Mouse (Mus musculus) heart, embryonic 11.5 days (tissue): ENCODE measurements around the gene Slc4a1. TPM values are rescaled to one million over a fixed set of nuclear protein-coding genes. Genes with fewer than 3 reads are reported as not detected.

Experiments used
- ATAC-seq: fragments of 200-750 bp; cut with Nextera tagmentation; replicated peaks from 2 replicates; pipeline ENCODE4 v1.8.0; 2017; ENCODE audit warnings: moderate library complexity; ENCODE audit not compliant: insufficient number of reproducible peaks, low FRiP score, low TSS enrichment
- H3K27ac ChIP-seq: fragments of 300-500 bp; sonication (generic); 2 replicates; pipeline ENCODE4 v1.5.1; 2014; ENCODE audit warnings: mild to moderate bottlenecking, low read depth, low read length
- H3K27me3 ChIP-seq: fragments of 300-500 bp; sonication (generic); 2 replicates; pipeline ENCODE4 v1.6.1; 2014; ENCODE audit warnings: mild to moderate bottlenecking, low read length, mixed read lengths; ENCODE audit not compliant: control insufficient read depth, insufficient read depth
- H3K36me3 ChIP-seq: fragments of 300-500 bp; sonication (generic); 2 replicates; pipeline ENCODE4 v1.6.1; 2014; ENCODE audit warnings: mild to moderate bottlenecking, low read length, moderate library complexity, mixed read lengths; ENCODE audit not compliant: control insufficient read depth, insufficient read depth
- H3K4me1 ChIP-seq: fragments of 300-500 bp; sonication (generic); 2 replicates; pipeline ENCODE4 v1.6.1; 2014; ENCODE audit warnings: low read length; ENCODE audit not compliant: control insufficient read depth, insufficient read depth
- H3K4me2 ChIP-seq: fragments of 300-500 bp; sonication (generic); 2 replicates; pipeline ENCODE4 v1.6.1; 2014; ENCODE audit warnings: mild to moderate bottlenecking, moderate library complexity
- H3K4me3 ChIP-seq: fragments of 300-500 bp; sonication (generic); 2 replicates; pipeline ENCODE4 v1.5.1; 2014; ENCODE audit warnings: low read depth, low read length
- H3K9ac ChIP-seq: fragments of 300-500 bp; sonication (generic); 2 replicates; pipeline ENCODE4 v1.6.1; 2014; ENCODE audit warnings: mild to moderate bottlenecking, low read depth, low read length, moderate library complexity
- H3K9me3 ChIP-seq: fragments of 300-500 bp; sonication (generic); replicated peaks from 2 replicates; pipeline ENCODE4 v1.6.1; 2016; ENCODE audit warnings: low read length; ENCODE audit not compliant: control insufficient read depth
- WGBS: fragments of 180-500 bp; shearing (Covaris S2); extraction: QIAGEN DNeasy Blood & Tissue Kit; methylation state at CpG from one replicate; pipeline ENCODE4 v1.1.7; 2014; ENCODE audit not compliant: insufficient replicate concordance; 5-methylcytosine and 5-hydroxymethylcytosine counted together
- polyA plus RNA-seq: library from polyadenylated mRNA; unstranded; fragments of >200 nt; fragmentation: Nextera tagmentation; extraction: Ambion mirVana; gene quantifications from 2 replicates; pipeline ENCODE4 v1.2.1, GENCODE M21; 2014

Slc4a1 gene
- polyA plus RNA-seq, 1 experiment from 2014 or later = 102 TPM

DNA sequence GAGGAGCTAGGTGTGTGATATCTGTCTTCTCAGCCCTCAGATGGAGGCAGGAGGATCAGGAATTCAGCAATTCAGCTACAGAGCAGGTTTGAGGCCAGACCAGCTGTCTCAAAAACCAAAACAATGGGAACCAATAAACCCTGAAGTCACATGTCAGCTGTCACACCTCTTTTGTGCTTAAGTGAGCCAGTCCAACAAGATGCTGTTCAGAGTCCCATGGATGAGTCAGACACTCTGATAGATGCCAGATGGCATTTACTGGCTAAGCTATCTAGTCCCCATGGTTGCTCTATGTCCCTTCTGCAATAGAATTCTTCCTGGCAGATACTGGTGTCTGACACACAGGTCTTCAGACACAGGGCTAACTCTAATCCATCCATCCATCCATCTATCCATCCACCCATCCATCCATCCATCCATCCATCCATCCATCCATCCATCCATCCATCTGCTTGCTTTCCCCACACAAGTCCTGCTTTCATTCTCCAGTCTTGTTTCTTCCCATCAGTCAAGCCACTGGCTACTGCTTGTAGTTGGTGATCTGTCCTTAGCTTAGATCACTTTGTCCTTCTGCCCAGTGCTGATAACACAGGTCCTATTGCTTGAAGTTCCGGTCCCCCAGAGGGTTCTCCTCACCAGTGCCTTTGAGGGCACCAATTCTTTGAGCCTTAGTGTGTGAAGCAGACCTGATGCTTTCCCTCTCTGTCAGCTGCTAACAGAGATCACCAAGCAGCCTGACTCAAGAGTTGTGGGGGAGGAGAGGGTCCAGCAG, 17.5 kb upstream of the Slc4a1 start:
- H3K4me1 ChIP-seq = no peaks in the 10 kb centered on the region
- no peak overlapping the region for H3K9ac ChIP-seq
- H3K4me3 ChIP-seq = no peak overlapping the region
- no peaks in the 10 kb centered on the region for H3K36me3 ChIP-seq
- ATAC-seq = no peak
- H3K9me3 ChIP-seq = 0 out of 2 replicates have a peak, but pooled peaks cover 3% of the 10 kb centered on the region
- WGBS = 52% methylated on average over 1 of the region's 1 CpGs
- no peak overlapping the region for H3K27ac ChIP-seq
- no peak overlapping the region for H3K4me2 ChIP-seq
- no peaks in the 10 kb centered on the region for H3K27me3 ChIP-seq

GRCm38 (mm10) chr11:102382794-102383193, 16.8 kb upstream of the Slc4a1 start:
- Histone ChIP-seq H3K4me2 (no peak overlapping the region), H3K27me3 (no peaks in the 10 kb centered on the region), H3K9ac (no peak overlapping the region), H3K4me3 (no peak overlapping the region), H3K36me3 (no peaks in the 10 kb centered on the region), H3K4me1 (no peaks in the 10 kb centered on the region), H3K27ac (no peak overlapping the region), H3K9me3 (0 out of 2 replicates have a peak, but pooled peaks cover 3% of the 10 kb centered on the region)
- no peak for ATAC-seq
- WGBS = 80% methylated on average over 3 of the region's 3 CpGs

DNA sequence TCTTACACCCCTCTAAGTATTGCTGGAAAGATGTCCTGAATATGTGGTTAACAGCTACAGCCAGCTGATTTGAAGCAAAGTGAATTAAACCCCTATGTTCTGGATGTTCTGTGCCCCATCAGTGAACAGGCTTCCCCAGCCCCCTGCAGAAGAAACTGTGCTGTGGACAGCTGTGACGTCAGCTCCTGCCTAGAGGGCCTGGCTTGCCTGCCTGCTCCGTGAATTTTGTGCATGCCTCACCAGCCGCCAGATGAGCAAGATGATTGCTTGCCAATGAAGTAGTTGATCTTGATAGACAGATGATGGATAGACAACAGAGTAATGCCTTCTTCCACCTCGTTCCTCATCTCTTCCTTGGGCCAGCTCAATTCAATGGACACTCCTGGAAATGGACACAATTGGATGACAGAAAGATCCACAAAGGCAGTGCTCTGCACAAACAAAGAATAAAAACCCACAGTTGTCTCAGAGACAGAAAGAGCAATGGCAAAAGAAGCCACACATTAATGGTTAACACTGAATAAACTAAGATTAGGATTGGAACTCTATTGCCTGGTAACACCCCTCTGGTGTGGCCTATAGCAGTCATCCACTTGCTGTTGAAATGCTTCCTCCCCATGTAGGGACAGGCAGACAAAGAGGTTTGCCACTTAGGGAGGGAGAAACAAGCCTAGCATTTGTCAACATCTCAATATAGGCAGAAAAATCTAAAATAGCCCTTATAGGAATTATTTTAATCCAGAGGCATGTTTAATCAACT, 15.5 kb upstream of the Slc4a1 start:
- no peak overlapping the region for H3K9ac ChIP-seq
- H3K9me3 ChIP-seq = 0 out of 2 replicates have a peak, but pooled peaks cover 3% of the 10 kb centered on the region
- no peak overlapping the region for H3K4me3 ChIP-seq
- ATAC-seq = no peak
- no peak overlapping the region for H3K27ac ChIP-seq
- no peak overlapping the region for H3K4me2 ChIP-seq
- peaks cover 3% of the 10 kb centered on the region for H3K4me1 ChIP-seq
- H3K36me3 ChIP-seq = no peaks in the 10 kb centered on the region
- 38% methylated on average over 4 of the region's 4 CpGs for WGBS
- no peaks in the 10 kb centered on the region for H3K27me3 ChIP-seq

DNA sequence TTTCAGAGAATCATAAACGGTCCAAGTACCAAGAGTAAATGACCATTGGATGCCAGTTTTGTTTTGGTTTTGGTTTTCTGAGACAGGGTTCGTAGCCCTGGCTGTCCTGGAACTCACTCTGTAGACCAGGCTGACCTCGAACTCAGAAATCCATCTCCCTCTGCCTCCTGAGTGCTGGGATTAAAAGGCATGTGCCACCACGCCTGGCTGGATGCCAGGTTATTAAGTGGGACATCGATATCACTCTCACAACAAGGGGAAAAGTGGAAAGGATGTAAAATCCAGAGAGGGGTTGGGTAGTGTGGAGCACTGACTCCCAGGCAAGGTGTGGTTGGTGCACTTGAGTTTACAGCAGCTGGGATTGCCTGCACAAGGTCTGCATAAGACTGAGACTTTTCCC, 14.1 kb upstream of the Slc4a1 start:
- no peak overlapping the region for H3K27ac ChIP-seq
- H3K27me3 ChIP-seq = no peaks in the 10 kb centered on the region
- no peaks in the 10 kb centered on the region for H3K36me3 ChIP-seq
- peaks cover 17% of the 10 kb centered on the region for H3K4me1 ChIP-seq
- 0 out of 2 replicates have a peak, but pooled peaks cover 3% of the 10 kb centered on the region for H3K9me3 ChIP-seq
- 79% methylated on average over 5 of the region's 5 CpGs for WGBS
- H3K9ac ChIP-seq = no peak overlapping the region
- H3K4me2 ChIP-seq = no peak overlapping the region
- ATAC-seq = no peak
- H3K4me3 ChIP-seq = no peak overlapping the region

DNA sequence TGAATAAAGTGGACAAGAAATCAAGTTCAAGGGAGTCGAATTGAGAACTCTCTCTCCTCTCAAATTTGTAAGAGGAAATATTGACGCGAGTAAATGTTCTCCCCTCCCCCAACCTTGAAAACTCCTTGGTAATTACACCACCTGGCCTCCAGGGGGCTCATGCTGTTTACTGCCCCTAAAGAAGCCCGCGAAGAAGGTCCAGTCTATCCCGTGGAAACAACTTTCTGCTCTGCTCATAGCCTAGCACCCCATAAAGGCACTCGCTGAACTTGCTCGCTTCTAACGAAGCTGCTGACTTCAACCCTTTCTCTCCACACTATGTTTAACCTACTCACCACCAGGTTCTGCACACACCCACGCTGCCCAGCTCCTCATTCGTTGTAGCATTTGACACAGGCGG, 11.2 kb upstream of the Slc4a1 start:
- Histone ChIP-seq H3K4me2 (no peak overlapping the region; the same call in 1 of the 2 replicates), H3K27me3 (peaks cover 3% of the 10 kb centered on the region; the same call in 1 of the 2 replicates), H3K9ac (no peak overlapping the region), H3K4me1 (peaks cover 21% of the 10 kb centered on the region), H3K36me3 (no peaks in the 10 kb centered on the region), H3K4me3 (no peak overlapping the region), H3K27ac (no peak overlapping the region; the same call in 1 of the 2 replicates), H3K9me3 (0 out of 2 replicates have a peak, but pooled peaks cover 3% of the 10 kb centered on the region)
- WGBS = 52% methylated on average over 12 of the region's 12 CpGs
- ATAC-seq = no peak

DNA sequence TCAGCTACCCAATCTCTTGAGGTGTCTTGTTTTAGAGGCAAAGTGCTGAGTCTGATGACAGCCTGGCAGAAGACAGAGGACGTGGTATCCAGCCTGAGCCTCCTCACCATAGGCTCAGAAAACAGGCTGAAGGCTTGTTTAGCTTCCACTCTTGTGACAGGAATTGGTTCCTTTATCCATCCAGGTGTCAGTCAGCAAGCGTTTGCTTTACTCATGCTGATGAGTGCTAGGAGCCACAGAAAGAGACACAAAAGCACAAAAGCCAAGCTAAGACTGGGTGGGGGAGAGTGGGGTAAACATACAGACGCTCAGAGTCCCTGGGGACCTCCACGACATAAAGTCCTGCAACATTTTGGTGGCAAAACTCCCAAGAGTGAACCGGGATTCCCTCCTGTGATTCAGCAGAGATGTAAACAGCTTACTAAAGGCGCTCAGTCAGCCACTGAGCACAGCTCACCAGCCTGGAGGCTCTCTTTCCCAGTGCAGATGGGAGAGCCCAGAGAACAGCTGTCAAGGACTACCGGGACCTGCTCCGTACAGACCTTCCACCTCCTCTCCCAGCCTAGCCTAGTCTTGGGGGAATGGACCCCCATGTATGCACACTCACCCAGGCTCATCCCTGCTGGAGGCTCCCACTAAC, 10.3 kb upstream of the Slc4a1 start:
- Histone ChIP-seq H3K4me2 (peak overlapping the region; percentile 76), H3K9me3 (0 out of 2 replicates have a peak, but pooled peaks cover 3% of the 10 kb centered on the region), H3K36me3 (no peaks in the 10 kb centered on the region), H3K9ac (peak overlapping the region; percentile 84), H3K27ac (peak overlapping the region; percentile 95), H3K27me3 (peaks cover 3% of the 10 kb centered on the region; the same call in 1 of the 2 replicates), H3K4me3 (peak overlapping the region; percentile 35), H3K4me1 (peaks cover 21% of the 10 kb centered on the region)
- ATAC-seq = no peak
- 18% methylated on average over 8 of the region's 8 CpGs for WGBS

DNA sequence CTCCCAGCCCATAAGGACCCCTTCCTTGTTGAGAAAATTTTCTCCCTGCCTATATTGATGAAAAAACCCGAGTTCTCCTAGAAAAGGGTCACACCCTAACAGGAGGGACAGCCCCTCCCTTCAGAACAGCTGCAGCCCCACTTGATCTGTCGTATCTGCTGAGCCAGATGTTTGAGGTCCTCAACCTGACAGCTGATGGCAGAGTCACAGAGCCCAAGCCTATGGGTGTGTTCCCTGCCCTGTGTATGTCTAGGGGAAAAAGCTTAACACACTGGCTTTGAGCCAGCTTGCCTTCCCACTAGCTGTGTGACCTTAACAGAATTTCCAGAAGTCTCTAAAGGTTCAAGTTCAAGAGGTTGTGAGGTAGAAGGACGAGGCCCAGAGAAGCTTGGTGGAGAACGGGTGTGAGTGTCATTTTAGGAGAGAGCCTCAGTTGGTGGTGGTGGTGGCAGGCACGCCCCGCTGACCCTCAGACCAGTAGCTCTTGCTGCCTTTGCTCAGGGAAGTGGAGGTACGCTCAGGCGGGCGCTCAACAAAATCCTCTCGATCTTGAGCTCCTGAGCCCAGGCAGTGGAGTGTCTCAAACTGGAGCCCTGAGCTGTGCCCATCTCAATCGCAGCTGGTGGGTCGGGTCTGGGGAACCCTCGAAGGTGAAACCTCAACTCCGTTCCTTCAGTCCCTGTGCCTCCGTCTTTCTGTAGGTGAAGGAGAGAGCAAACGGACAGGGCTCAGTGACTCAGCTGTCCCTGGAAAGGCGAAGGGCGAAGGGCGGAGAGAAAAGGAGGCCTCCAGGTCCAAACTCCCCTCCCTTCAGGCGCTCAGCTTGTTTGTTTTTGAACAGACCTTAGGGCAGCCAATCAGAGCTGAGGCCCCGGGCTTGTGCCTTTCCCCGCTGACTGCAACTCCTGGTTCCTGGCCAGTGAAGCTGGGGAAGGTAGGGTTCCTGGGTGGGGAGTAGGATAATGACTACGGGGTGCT, 9.5 kb upstream of the Slc4a1 start:
- H3K27me3 ChIP-seq = peaks cover 3% of the 10 kb centered on the region; the same call in 1 of the 2 replicates
- 0 out of 2 replicates have a peak, but pooled peaks cover 3% of the 10 kb centered on the region for H3K9me3 ChIP-seq
- peak overlapping the region; percentile 35 for H3K4me3 ChIP-seq
- WGBS = 4% methylated on average over 23 of the region's 23 CpGs
- ATAC-seq = peak; percentile 89
- peaks cover 21% of the 10 kb centered on the region for H3K4me1 ChIP-seq
- H3K27ac ChIP-seq = peak overlapping the region; percentile 95
- H3K9ac ChIP-seq = peak overlapping the region; percentile 84
- peak overlapping the region; percentile 76 for H3K4me2 ChIP-seq
- no peaks in the 10 kb centered on the region for H3K36me3 ChIP-seq
